Mouse (Mus musculus) neural tube, embryonic 15.5 days (tissue): Measurements from ENCODE around the gene Xbp1. TPM values are rescaled to one million over a fixed set of nuclear protein-coding genes. Genes with fewer than 3 reads are reported as not detected.

Experiments
- polyA plus RNA-seq: library from polyadenylated mRNA; unstranded; fragments of >200 nt; fragmentation: Nextera tagmentation; extraction: Ambion mirVana; gene quantifications from 2 replicates; pipeline ENCODE4 v1.2.1, GENCODE M21; 2015

Gene Xbp1
- polyA plus RNA-seq, 1 experiment from 2014 or later: 154 TPM

Other genes with a start within 250 kb of the Xbp1 start
- 7.2 and 8.5 TPM in 2 replicates for gene Znrf3, start 75.8 kb upstream of the Xbp1 start, polyA plus RNA-seq
- gene Ccdc117, start 21.5 kb downstream of the Xbp1 start, polyA plus RNA-seq: 11.2 and 13.0 TPM in 2 replicates
- gene Ankrd36, start 49.0 kb downstream of the Xbp1 start, polyA plus RNA-seq: not detected in 2 replicates
- gene Mrps24, start 195.0 kb downstream of the Xbp1 start, polyA plus RNA-seq: 197 and 206 TPM in 2 replicates
- 33.0 and 34.1 TPM in 2 replicates for gene Urgcp, start 241.7 kb downstream of the Xbp1 start, polyA plus RNA-seq